Mouse (Mus musculus) erythroblast, embryonic 14.5 days (primary cell): Measurements from ENCODE around the gene Cntn5.

Experiments
- GATA1 ChIP-seq: IDR thresholded peaks from 2 replicates; pipeline ENCODE4 v1.6.1; 2012; ENCODE audit warnings: low read length, inconsistent platforms, mixed read lengths
- TAL1 ChIP-seq: IDR thresholded peaks from 3 replicates; pipeline ENCODE4 v1.6.1; 2012; ENCODE audit warnings: low read length, inconsistent platforms, mixed read lengths

DNA sequence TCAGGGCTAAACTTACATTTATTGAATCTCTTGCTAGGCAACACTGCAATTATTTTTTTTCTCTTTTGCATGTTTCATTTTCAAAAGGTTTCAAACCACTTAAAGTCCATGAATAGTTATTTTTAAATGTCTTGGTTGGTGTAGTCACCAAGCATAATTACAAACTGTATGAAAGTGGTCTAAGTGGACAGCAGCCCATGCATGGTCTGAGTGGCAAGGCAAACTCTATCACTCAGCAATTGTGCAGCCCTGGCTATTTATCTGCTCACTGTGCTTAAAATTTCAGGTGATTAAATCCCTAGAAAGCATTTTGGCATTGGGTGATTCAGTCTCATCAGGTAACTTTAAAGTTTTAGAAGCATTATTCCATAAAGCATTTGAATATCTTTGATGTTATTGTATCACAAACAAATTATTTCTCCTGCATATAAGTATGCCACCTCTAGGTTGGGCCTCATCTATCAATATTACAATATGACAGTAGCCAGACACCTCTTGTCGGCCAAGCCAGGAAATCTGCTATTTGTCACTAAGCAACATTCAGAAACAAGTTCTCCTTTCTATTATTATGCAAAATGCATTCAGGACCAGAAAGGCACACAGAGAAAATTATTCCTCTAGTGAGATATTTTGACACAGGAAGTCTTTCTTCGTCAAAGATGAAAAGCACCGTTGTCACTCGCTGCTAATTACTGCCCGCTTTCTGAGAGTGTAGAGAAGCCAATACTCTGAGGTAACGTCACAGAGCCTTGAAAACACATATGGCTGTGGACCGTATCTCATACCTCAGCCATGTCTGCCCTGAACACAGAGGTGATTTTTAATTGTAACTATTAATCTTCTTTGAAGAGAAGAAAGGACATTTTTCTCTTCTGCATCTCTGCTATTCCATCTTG lies 329.0 kb downstream of the Cntn5 start:
- TF ChIP-seq TAL1, result no peak
- no peak for TF ChIP-seq GATA1
